Mouse (Mus musculus) brain, embryonic 14.5 days (tissue): Measurements from ENCODE around the gene 1700011L22Rik. TPM values are rescaled to one million over a fixed set of nuclear protein-coding genes. Genes with fewer than 3 reads are reported as not detected.
A peak's percentile ranks its signal among the peaks of the same experiment; 100 is the strongest.

Source experiments
- DNase-seq: peaks from one replicate; pipeline ENCODE4 v3.0.0-alpha.2; 2011; ENCODE audit warnings: low read depth
- CTCF ChIP-seq: fragments of 200-500 bp; IDR thresholded peaks from 2 replicates; pipeline ENCODE4 v1.5.1; 2012; ENCODE audit warnings: inconsistent platforms, mild to moderate bottlenecking, moderate library complexity, borderline replicate concordance; ENCODE audit not compliant: insufficient read depth, insufficient read length; ENCODE audit errors: extremely low read depth
- POLR2A ChIP-seq: fragments of 200-500 bp; IDR thresholded peaks from 2 replicates; pipeline ENCODE4 v1.6.1; 2012; ENCODE audit warnings: mild to moderate bottlenecking, inconsistent platforms, borderline replicate concordance; ENCODE audit not compliant: poor library complexity, insufficient read depth, insufficient read length, severe bottlenecking; ENCODE audit errors: extremely low read depth
- polyA plus RNA-seq: library from polyadenylated mRNA; depleted of rRNA; stranded (reverse); fragments of >200 nt; gene quantifications from 2 replicates; pipeline ENCODE4 v1.2.3, GENCODE M21; 2012

1700011L22Rik gene
- polyA plus RNA-seq, 1 experiment = not detected

GRCm38 (mm10) chr8:79229266-79229888, 19.0 kb downstream of the 1700011L22Rik start:
- no peak for DNase-seq
- TF ChIP-seq POLR2A (no peak), CTCF (no peak)

GRCm38 (mm10) chr8:79227916-79228315, 20.5 kb downstream of the 1700011L22Rik start:
- no peak for DNase-seq
- TF ChIP-seq CTCF (no peak), POLR2A (no peak)

GRCm38 (mm10) chr8:79227194-79227593, 21.2 kb downstream of the 1700011L22Rik start:
- DNase-seq = no peak
- TF ChIP-seq CTCF (no peak), POLR2A (no peak)

- TF ChIP-seq POLR2A = no peak
- TF ChIP-seq CTCF = no peak
- no peak for DNase-seq
These were observed 22.3 kb downstream of the 1700011L22Rik start for GRCm38 (mm10) chr8:79226046-79226445.

GRCm38 (mm10) chr8:79225586-79225985, 22.8 kb downstream of the 1700011L22Rik start:
- DNase-seq = no peak
- TF ChIP-seq CTCF = no peak
- no peak for TF ChIP-seq POLR2A

GRCm38 (mm10) chr8:79224363-79224762, 24.0 kb downstream of the 1700011L22Rik start:
- DNase-seq = peak; percentile 54
- no peak for TF ChIP-seq CTCF
- no peak for TF ChIP-seq POLR2A

GRCm38 (mm10) chr8:79222752-79223141, 25.6 kb downstream of the 1700011L22Rik start:
- no peak for TF ChIP-seq POLR2A
- no peak for DNase-seq

- peak; percentile 30 for DNase-seq
- TF ChIP-seq CTCF (no peak), POLR2A (no peak)
These were observed 26.1 kb downstream of the 1700011L22Rik start for GRCm38 (mm10) chr8:79222106-79222751.

- peak; percentile 30 for DNase-seq
- TF ChIP-seq CTCF (no peak), POLR2A (no peak)
These were observed 36.7 kb downstream of the 1700011L22Rik start for GRCm38 (mm10) chr8:79211630-79212029.

GRCm38 (mm10) chr8:79209641-79210358, 38.6 kb downstream of the 1700011L22Rik start:
- TF ChIP-seq POLR2A (no peak), CTCF (no peak)
- DNase-seq = peak; percentile 67
